Mouse (Mus musculus) right cerebral cortex, adult 2 months (tissue): ENCODE results near the gene Tollip.

Experiments
- DNase-seq, 2 experiments: peaks; one replicate each; pipeline ENCODE4 v3.0.0; 2021 to 2022; ENCODE audit warnings: low spot score in 2 of 2

The Tollip gene

DNA sequence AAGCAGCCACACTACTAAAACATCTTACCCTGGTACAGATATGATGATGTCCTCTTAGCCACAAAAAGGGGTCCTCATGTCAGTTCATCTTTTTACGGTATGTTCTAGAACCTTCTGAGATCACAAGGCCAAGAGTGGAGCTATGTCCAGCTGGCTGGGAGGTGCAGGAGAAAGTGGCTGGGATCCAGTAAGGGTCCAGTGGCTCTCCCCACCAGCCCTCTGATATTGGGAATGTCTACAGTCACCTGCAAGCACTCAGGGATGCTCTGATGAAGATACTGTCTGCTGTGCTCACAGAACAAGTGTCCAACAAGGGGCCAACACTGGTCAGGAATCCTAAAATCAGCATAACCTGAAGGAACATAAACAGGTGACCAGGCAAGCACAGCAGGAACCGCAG lies at the start of gene Tollip:
Tollip (minus strand) TSS at position 101 of the 400 bp plus-strand sequence.
- DNase-seq = no peak

DNA sequence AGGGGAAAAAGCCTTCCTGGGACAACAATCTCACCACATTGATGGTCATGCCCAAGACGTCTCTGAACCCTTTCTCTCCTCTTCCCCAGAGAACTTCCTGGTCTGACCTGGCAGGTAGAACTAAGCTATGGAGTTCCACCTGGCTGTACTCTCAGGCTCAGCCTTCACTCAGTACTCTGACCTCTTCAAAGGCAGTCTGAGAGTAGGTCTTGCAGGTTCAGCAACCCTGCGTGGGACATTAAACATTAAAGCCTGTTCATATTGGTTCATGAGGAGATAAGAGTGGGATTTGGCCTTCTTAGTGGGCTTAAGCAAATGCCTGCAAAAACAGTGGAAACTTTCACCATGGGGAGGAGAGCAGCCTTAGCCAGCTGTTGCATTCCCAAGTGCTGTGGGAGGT lies 48.0 kb upstream of the Tollip start:
- DNase-seq = no peak

DNA sequence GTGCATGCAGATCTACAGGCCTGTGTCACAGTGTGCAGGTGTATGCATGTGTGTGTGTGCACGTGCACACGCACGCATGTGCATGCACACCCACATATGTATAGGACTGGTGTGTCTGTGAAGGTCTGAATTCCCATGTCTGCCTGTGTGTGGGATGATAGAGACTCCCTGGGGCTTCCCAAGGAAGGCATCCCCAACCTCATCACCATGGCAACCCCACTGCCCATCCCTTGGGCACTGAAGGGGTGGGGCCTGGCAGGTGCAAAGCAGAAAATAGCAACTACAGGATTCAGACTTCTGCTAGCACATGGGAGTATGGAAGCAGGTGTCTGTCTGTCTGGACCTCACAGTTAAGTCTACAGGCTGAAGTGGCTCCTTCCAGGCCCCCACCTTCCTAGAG lies 44.2 kb upstream of the Tollip start:
- peak in 1 of 2 experiments; percentile 59 for DNase-seq

DNA sequence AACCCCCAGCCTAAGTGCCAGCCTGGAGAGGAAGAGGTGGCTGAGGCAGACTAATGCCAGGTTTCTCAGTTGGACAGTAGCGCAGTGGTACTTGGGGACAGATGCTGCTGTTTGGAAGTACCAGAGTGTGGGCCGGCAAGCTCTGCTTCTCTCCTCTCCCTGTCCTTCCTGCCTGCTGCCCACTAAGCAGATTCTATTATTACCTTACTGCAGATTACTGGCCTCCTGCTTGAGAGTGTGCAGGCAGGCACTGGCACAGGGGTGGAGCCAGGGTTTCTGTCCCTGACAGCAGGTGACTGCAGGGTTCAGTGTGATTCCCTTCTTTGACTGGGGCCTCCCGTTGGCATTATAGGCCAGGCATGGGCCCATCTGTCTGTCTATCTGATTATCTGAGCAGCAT lies 43.2 kb upstream of the Tollip start:
- DNase-seq = peak; percentile 64 to 66

DNA sequence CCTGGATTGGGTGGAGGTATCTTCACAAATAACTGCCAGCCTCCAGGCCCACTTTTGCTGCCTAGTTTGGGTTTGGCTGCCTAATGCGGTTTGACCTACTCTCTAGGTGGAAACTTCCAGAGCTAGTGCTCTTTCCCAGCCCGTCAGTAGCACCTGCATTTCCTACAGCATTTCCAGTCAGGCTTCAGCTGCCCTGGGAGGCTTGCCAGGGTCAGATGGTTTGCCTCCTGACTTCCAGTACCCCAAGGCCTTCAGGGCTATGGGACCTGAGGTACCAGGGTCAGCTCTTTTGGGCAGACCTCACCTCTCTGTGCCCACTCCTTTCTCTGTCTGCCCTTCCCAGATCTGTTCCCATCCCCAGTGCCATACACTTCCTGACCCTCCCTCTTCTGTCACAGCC lies 42.6 kb upstream of the Tollip start:
- DNase-seq = no peak

DNA sequence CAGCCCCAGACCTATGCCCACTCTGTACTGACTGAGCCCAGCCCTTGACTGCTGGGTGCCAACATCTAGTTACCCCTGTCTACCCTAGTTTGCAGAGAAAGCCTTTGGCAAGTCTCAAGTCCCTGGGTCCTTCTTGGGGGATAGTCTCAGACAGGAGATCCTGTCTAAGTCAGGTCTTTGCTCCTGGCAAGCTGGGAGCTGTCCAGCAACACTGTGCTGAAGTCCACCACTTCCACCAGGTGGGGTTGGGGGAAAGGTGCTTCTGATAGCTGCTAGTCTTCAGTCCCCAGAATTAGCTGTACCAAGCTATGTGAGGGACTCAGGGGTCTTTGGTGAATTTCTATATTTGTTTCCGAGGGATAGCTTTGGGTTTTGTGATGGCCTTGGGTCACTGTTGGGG lies 40.8 kb upstream of the Tollip start:
- DNase-seq = no peak

DNA sequence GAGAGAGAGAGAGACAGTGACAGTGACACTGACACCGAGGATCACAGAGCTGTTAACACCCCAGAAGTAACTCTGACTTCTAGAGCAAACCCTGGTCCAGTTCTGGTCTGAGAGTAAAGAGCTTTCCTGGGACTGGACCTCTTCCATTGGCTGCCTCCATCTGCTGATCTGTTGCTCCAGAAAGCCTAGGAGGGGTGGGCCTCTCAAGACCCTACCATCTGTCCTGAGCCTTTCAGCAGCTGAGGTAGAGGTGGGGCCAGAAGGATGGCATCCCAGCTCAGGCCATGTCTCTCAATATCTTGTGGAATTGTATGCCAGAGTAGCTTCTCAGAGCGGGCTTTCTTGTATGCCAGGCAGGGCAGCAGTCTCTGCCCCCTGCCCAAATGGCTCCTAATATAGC lies 39.9 kb upstream of the Tollip start:
- DNase-seq = no peak

DNA sequence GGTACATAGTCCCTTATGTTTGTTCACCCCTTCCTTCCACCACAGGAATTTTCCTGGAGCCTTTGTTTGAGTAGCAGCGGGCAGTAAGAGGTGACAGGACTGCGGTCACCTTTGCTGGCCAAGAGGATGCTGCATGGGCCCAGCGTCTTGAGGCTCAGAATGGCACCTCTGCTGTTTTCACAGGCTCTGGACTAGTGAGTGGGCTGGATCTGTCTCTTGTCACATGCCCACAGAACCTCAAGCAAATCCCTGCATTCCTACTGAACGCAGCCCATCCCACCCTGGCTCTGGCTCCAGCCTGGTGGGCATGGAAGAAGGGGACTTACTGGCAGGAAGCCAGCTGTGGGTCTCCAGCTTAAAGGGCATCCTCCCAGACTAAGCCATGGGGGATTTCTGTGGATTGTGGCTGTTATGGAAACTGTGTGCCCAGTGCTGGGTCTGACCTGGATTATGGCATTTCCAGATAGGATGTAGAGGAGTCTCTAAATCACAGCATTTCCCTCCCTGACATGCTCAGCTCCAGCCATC lies 39.3 kb upstream of the Tollip start:
- DNase-seq = no peak

DNA sequence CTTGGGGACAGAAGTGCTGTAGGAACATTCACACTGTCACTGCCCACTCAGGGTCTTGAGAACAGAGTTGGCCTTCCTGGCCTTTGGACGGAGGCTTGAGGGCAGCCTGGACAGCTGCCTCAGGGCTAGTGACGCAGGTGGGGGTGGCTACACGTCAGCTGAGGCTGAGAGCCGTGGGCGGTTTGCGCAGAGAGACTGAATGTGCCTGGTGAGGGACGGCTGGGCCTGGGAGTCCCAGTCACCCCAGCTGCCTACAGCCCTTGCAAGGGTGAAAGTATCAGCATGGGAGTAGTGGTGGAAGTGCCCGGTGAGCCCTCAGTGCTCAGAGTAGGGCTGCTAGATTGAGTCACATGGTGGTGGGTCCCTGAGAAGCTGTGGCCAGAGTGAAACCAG lies 37.9 kb upstream of the Tollip start:
- DNase-seq = peak; percentile 69 to 73

DNA sequence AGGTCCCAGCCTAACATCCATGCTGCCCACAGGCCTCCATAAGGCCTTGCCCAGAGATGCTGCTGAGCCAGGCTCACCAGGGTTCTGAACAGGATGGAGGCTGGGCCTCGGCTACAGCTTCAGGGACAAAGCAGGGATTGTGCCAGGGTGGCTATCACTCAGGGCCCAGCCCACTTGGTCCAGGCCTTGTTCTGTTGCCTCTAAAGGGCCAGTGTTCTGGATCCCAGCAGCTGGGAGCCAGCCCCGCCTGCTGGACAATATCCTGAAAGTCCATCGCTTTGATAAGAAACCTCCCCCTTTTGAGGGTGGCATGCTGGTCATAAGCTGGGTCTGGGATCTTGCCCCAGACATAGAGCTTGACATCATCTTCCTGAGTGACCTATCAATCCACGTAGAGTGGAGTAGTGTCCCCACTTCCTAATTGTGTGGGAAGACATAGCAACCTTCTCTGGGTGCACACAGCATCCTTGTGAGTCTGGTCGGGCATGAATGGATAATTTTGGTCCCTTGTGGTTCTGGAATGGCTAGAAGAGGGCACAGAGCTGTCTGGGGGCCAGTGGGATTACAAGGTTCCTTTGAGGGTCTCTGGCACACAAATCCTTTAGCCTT lies 37.4 kb upstream of the Tollip start:
- peak in 1 of 2 experiments; percentile 47 for DNase-seq

DNA sequence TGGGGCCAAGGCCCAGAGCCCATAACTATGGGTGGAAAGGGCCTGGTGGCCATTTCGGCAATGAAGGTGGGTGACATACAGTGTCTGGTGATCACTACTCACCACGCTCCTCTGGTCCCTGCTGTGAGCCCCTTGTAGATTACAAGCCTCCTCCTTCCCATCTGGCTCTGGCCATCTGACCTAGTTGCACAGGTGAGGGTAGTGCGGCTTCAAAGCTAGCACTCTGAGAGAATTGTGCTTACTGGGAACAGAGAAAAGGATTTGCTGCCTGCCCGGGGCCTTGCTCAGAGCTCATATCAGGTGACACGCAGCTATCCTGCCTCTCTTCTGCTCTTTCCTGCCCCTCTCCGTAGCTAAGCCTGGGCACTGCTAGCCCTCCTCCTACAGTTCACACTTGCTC lies 35.3 kb upstream of the Tollip start:
- no peak for DNase-seq

DNA sequence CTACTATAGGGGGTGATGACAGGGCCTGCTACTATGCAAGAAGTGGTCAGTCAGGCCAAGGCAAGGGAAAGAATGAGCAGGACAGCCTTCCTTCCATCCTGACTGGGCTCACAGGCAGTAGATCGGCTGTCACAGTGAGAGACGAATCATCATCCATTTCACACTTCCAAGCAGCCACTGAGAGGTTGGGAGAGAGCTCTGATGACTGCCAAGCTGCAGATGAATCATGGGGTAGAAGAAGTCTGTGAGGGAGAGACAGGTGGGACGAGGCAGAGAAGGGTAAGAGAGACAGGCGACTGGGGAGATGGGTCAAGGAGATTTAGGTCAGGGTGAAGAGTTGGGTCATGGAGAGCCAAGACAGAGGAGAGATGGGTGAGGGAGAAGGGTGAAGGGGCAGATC lies 34.6 kb upstream of the Tollip start:
- DNase-seq = peak; percentile 49 to 65

DNA sequence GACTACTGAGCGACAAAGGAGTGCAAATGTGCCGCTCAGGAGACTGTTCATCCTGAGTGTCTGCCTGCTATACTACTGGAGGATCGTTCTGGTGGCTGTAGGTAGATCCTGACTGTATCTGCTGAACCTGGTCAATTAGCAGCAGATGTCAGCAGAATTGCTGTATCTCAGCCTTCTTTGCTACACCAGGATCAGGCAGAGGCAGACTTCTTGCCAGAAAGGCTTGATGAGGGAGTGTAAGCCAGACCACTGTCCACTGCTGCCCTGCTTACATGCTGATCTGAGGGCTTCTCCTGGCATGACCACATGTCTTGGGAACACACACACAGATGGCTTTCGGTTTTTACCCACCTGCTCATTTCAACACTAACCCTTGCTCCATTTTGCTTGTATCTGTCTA lies 33.5 kb upstream of the Tollip start:
- no peak for DNase-seq

DNA sequence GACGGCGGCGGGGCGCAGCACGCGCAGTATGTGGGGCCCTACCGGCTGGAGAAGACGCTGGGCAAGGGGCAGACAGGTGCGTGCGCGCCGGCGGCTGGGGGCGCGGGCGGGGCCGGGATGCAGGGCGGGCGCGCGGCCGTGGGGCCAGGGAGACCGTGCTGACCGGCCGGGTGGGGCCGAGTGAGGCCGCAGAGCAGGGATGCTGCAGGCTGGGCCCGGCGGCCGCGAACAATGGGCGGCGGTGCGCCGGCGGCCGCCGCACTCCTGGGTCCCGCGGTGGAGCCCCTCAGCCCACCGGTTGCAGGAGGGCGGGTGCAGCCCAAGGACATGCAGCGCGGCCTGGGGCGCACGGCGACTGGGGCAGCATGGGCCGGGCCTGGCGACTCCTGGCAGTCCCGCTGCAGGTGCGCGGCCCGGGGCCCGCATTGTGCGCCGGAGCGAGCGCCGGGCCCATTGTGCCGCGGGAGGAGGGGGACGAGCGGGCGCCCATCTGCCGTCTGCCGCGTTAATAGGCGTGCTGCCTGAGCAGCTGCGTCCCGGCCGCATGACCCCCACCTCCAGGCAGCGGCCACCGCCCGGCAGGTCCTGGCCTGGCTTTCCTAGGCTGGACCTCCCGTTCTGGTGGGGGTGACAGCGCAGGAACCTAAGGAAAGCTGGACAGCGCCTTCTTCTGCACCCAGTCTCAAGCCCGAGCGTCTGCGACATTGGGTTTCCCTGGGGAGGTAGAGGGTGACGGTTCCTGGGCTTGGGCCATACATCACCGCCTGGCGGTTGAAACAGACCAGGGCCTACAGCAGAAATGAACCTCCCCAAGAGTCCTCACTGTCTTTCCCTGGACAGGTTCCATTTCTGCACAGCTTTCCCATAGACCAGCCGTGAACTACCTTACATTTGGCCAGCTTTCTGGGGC lies 32.1 kb upstream of the Tollip start:
- DNase-seq = peak in 1 of 2 experiments; percentile 65

DNA sequence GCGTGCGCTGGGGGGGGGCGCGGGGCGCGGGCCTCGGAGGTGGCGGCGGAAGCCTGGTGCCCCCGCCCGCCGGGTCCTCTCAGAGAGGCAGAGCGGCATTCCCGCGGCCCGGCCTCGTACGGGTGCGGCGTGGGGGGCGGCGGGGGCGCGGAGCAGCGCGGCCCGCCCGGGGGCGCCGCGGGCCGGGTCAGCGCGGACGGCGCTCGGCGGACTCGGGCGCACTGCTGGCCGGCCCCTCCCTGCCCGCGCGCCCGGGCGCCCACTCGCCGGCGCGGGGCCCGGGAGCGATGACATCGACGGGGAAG lies 31.4 kb upstream of the Tollip start:
- DNase-seq = no peak

DNA sequence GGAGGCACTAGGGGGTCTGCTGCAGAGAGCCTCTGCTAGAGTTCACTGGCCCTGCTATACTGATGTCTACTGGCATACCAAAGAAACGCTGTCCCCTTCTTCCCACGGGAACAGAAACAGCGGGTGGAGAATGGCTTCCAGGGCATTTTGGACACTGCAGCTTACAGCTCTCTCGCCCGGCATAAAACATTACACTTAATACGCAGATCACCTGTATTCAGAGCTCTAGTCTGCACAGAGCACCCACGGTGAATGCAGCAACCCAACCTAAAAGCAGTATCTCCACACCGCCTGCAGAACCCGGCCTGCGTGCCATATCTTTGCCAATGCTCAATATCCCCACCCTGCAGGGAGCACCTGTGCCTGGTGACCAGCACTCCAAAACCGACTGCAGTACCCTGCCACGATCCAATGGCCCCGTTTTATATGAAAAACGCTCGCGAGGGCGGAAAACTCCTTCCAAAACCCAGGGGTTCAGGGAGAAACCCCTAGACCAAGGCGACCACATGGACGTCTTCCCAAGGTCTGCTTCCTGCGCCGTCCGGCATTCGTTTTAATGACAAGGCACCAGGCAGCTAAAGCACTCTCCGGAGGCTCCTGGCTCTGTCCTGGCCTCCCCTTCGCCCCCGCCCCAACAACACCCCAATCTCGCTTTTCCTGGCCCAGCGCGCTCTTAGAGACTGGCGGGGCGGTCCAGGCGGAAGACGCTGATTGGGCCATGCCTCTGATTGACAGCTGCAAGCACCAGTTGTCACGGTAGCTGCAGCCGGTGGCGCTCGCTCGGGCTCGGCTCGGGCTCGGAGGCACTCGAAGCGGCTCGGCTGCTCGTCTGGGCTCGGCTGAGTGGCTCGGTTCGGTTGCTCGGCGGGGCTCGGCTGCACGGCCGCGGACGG lies 30.8 kb upstream of the Tollip start, which contains the start of gene Brsk2:
Brsk2 (plus strand) TSS at position 846 of the 893 bp plus-strand sequence.
- peak; percentile 98 for DNase-seq

DNA sequence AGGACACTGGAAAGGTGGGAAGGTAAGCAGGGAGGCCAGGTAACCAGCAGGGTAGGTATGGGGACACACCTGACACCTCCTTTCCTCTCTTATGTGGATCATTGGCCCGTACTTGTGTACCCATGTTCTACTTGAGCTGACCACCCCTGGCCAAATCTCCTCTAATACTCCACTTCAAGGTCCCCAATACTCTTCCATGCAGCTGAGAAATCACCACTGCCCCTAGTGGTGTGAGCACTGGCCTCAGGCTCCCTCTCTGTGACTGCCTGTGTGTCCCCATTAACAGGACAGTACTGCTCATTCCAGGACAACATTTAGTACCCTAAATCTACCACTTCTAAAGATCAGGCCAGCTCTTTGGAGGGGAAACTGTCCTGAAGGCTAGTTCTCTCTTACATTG lies 29.7 kb upstream of the Tollip start:
- no peak for DNase-seq

DNA sequence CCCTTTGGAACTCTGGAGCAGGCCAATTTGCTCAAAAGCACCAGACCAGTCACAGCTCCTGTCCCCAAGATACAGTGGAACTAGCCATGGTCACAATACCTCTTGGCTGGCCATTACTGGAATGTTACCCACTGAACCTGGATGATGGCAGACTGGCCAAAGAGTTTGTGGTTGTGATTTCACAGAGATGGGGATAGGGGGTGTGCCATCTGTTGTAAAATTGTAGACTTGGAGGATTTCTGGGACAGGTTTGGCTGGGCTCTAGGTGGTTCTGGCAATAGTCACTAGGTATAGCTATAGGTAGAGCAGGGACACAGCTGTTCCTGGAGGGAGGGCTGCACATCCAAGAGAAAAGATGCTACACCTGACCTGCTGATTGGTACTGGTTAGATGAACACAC lies 29.2 kb upstream of the Tollip start:
- no peak for DNase-seq

DNA sequence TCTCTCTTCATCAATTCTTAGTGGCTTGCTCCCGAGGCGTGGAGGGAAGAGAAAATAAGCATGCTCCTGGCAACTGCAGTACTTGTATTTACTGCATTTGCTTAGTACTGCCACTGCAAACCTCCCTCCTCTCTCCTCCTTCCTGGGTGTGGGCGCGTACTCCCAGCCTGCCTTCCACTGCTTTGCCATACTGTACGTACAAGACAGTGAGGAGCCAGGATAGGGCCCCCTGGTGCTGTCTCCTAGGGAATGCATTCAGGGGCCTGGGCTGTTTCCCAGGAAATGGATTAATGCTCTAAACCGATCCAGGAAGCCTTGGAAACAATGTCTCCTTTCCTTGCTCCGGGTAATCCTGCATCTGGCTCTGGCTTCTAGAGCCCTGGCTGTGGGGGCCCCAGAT lies 27.6 kb upstream of the Tollip start:
- DNase-seq = peak; percentile 84

DNA sequence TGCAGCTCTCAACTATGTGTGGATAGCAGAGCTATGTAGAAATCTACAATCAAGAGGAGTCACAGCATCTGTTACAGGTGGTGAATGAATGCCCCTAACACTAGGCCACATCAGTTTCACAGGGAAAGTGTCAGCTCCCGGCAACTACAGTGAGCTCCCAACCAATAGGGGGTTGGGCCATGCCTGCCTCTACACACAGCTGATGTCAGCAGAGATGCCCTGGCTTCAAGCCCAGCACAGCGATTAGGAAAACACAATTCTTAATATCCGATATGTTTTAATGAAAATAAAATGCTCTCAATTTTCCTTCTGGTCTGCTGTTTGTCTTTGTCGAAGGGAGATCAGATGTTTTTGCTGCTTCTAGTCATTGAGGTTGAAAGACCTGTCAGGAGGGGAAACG lies 25.1 kb upstream of the Tollip start:
- no peak for DNase-seq

DNA sequence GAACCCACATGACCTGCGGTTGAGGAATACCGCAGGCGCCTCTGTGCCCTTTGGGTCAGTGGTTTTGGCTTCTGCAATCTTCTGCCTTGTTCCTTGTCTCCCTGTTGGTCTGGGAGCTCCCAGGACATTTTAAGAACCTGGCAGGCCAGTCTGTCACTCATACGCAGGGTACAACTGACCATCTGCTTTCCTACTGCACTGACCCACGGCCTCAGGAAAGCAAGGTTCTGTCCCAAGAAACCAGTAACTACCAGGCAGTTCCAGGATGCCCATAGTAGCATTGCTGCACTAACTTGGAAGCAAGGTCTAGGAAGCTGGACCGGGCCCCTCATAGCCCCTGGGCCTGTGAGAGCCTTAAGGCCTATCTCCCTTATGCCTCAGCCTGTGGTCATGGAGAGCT lies 16.6 kb upstream of the Tollip start:
- no peak for DNase-seq
